Mouse (Mus musculus): ENCODE measurements around the gene Zfp839. TPM values are rescaled to one million over a fixed set of nuclear protein-coding genes. Genes with fewer than 3 reads are reported as not detected.

The Zfp839 gene
- total RNA-seq, 1 experiment, result 5.4 TPM

DNA sequence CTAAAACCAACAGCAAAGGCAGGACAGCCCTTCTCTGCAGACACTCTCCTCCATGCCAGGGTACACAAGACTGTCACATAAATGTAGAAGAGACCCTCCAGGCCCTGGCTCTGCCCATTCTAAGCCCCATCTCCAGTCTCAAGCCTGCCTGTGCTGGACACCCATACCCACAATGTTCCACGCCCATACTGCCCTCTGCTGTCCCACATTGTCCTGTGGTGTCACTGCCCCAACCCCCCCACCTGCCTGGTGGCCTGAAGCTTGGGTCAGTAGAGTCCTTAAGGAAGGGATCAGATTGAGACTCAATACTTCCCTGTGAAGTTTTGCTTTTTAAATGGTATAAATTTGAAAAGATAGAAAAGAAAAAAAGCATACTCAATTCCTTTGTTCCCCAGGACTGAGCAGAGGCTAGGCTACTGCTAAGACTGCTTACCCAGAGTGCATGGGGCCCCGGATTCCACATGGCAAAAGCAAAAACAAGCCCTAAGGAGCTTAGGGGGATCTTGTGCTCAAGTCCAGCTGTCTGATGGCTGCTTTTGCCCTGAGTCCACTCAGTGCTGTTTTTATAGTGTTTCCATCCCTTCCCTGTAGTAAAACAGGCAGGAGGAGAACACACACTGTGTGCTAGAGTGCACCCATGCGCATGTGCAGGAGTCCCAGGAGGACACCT, 43.6 kb upstream of the Zfp839 start:
- Histone ChIP-seq H3K9ac (ENCODE audit: insufficient read depth, low read depth, low read length, poor library complexity, severe bottlenecking) (no peak overlapping the region), H3K9me3 (ENCODE audit: control insufficient read depth, insufficient read depth, low read depth, low read length) (no peaks in the 10 kb centered on the region), H3K4me3 (ENCODE audit: insufficient read depth in 1 of 2, low read depth in 1 of 2, low read length in 2 of 2, poor library complexity in 1 of 2, severe bottlenecking in 1 of 2) (no peak overlapping the region), H3K27ac (ENCODE audit: insufficient read depth, low read depth, low read length, poor library complexity, severe bottlenecking) (no peak overlapping the region), H3K4me1 (ENCODE audit: control insufficient read depth in 2 of 2, insufficient read depth in 2 of 2, low read length in 2 of 2, poor library complexity in 1 of 2) (peaks cover 10 to 22% of the 10 kb centered on the region in 2 experiments; a peak in 3 of 4 replicates), H3K36me3 (ENCODE audit: control insufficient read depth, insufficient read depth, low read length, poor library complexity, severe bottlenecking) (peaks cover 29% of the 10 kb centered on the region; the same call in 1 of the 2 replicates)
- in situ Hi-C loops (cut with MboI; ENCODE audit: low sequenced_read_pairs in 2 of 2, unreplicated experiment in 2 of 2), result no loop called here
- DNase-seq (ENCODE audit: low read depth, low spot score), result no peak
- TF ChIP-seq CHD2 (IDR thresholded peaks at IDR 0.05; ENCODE audit: low read depth, low read length) (no peak), ZC3H11A (IDR thresholded peaks at IDR 0.05; ENCODE audit: borderline replicate concordance, low read depth, low read length) (no peak), HCFC1 (IDR thresholded peaks at IDR 0.05; ENCODE audit: borderline replicate concordance, insufficient read depth, low read length) (no peak), ZNF384 (IDR thresholded peaks at IDR 0.05; ENCODE audit: low read depth, low read length) (no peak), MAFK (IDR thresholded peaks at IDR 0.05; ENCODE audit: insufficient read depth, low read depth, low read length) (no peak)

DNA sequence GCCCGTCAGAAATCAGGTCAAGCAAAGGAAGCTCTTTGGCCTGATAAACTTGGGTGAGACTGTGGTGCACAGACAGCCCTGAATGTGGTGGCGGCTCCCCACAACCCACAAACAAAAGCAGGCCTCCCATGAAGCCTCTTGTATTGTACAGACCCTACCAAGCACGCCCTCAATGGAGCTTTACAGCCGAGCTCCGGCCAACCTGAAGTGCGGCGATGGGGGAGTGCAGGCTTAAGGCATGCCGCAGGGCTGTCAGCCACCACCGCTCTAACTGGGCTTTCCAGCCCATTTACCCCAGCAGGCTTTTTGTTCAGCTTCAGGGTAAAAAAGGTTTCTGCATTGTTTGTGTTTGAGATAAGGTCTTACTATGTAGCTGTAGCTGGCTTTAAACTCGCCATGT, 41.6 kb upstream of the Zfp839 start:
- Histone ChIP-seq H3K9ac (ENCODE audit: insufficient read depth, low read depth, low read length, poor library complexity, severe bottlenecking) (no peak overlapping the region), H3K27ac (ENCODE audit: insufficient read depth, low read depth, low read length, poor library complexity, severe bottlenecking) (no peak overlapping the region), H3K9me3 (ENCODE audit: control insufficient read depth, insufficient read depth, low read depth, low read length) (no peaks in the 10 kb centered on the region), H3K36me3 (ENCODE audit: control insufficient read depth, insufficient read depth, low read length, poor library complexity, severe bottlenecking) (peaks cover 39% of the 10 kb centered on the region; the same call in 1 of the 2 replicates), H3K4me1 (ENCODE audit: control insufficient read depth in 2 of 2, insufficient read depth in 2 of 2, low read length in 2 of 2, poor library complexity in 1 of 2) (peaks cover 7 to 11% of the 10 kb centered on the region in 2 experiments; a peak in 2 of 4 replicates), H3K4me3 (ENCODE audit: insufficient read depth in 1 of 2, low read depth in 1 of 2, low read length in 2 of 2, poor library complexity in 1 of 2, severe bottlenecking in 1 of 2) (no peak overlapping the region)
- no peak for DNase-seq (ENCODE audit: low read depth, low spot score)
- in situ Hi-C loops (cut with MboI; ENCODE audit: low sequenced_read_pairs in 2 of 2, unreplicated experiment in 2 of 2), result no loop called here
- TF ChIP-seq ZC3H11A (IDR thresholded peaks at IDR 0.05; ENCODE audit: borderline replicate concordance, low read depth, low read length) (no peak), HCFC1 (IDR thresholded peaks at IDR 0.05; ENCODE audit: borderline replicate concordance, insufficient read depth, low read length) (no peak), CHD2 (IDR thresholded peaks at IDR 0.05; ENCODE audit: low read depth, low read length) (no peak), ZNF384 (IDR thresholded peaks at IDR 0.05; ENCODE audit: low read depth, low read length) (no peak), MAFK (IDR thresholded peaks at IDR 0.05; ENCODE audit: insufficient read depth, low read depth, low read length) (no peak)

DNA sequence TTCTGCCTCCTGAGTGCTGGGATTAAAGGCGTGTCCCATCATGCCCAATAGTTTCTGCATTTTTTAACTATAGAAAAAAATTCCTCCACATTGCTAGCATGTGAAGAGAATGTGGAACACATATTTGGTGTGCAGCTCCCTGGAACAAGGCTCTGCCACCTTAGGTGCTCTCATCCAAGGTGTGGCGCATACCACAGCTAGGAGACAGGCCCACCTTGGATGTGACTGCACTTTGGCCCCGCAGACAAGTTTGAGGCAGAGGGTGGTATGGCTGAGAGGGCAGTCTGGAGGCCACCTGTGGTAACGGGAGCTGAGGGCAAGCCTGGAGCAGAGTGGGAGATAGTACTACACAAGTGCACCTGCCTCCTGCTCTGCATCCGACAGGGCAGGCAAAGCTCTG, 41.2 kb upstream of the Zfp839 start:
- H3K4me3 ChIP-seq (ENCODE audit: insufficient read depth in 1 of 2, low read depth in 1 of 2, low read length in 2 of 2, poor library complexity in 1 of 2, severe bottlenecking in 1 of 2), result no peak overlapping the region
- H3K27ac ChIP-seq (ENCODE audit: insufficient read depth, low read depth, low read length, poor library complexity, severe bottlenecking), result no peak overlapping the region; the same call in 1 of the 2 replicates
- H3K36me3 ChIP-seq (ENCODE audit: control insufficient read depth, insufficient read depth, low read length, poor library complexity, severe bottlenecking), result peaks cover 40% of the 10 kb centered on the region; the same call in 1 of the 2 replicates
- in situ Hi-C loops (cut with MboI; ENCODE audit: low sequenced_read_pairs in 2 of 2, unreplicated experiment in 2 of 2), result no loop called here
- TF ChIP-seq HCFC1 (IDR thresholded peaks at IDR 0.05; ENCODE audit: borderline replicate concordance, insufficient read depth, low read length), result no peak
- TF ChIP-seq MAFK (IDR thresholded peaks at IDR 0.05; ENCODE audit: insufficient read depth, low read depth, low read length), result no peak
- no peak for TF ChIP-seq ZC3H11A (IDR thresholded peaks at IDR 0.05; ENCODE audit: borderline replicate concordance, low read depth, low read length)
- no peak for TF ChIP-seq CHD2 (IDR thresholded peaks at IDR 0.05; ENCODE audit: low read depth, low read length)
- TF ChIP-seq ZNF384 (IDR thresholded peaks at IDR 0.05; ENCODE audit: low read depth, low read length), result no peak
- no peak overlapping the region for H3K9ac ChIP-seq (ENCODE audit: insufficient read depth, low read depth, low read length, poor library complexity, severe bottlenecking)
- no peak for DNase-seq (ENCODE audit: low read depth, low spot score)
- no peaks in the 10 kb centered on the region for H3K9me3 ChIP-seq (ENCODE audit: control insufficient read depth, insufficient read depth, low read depth, low read length)
- H3K4me1 ChIP-seq (ENCODE audit: control insufficient read depth in 2 of 2, insufficient read depth in 2 of 2, low read length in 2 of 2, poor library complexity in 1 of 2), result peaks cover 5 to 11% of the 10 kb centered on the region in 2 experiments; a peak in 2 of 4 replicates

DNA sequence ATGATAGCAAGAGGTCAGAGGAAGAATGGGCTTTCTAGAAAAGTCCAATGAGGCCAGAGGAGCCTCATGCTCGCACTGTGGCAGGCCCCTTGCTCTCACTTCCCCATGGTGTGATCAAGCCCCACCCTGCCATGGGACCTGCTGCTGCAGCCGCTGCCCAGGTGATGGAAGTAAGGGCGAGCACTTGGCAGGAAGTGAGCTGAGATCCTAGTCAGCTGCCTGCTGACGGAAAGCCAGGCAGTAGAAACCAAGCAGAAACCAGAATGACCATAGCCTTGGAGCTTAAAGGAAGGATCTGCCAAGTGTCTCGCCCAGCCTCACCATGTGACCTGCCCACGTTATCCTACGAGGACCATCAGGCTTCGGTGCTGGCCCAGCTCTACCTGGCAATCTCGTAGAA, 36.9 kb upstream of the Zfp839 start:
- no peak for DNase-seq (ENCODE audit: low read depth, low spot score)
- TF ChIP-seq CHD2 (IDR thresholded peaks at IDR 0.05; ENCODE audit: low read depth, low read length) (no peak), ZNF384 (IDR thresholded peaks at IDR 0.05; ENCODE audit: low read depth, low read length) (no peak), MAFK (IDR thresholded peaks at IDR 0.05; ENCODE audit: insufficient read depth, low read depth, low read length) (no peak), ZC3H11A (IDR thresholded peaks at IDR 0.05; ENCODE audit: borderline replicate concordance, low read depth, low read length) (no peak), HCFC1 (IDR thresholded peaks at IDR 0.05; ENCODE audit: borderline replicate concordance, insufficient read depth, low read length) (no peak)
- in situ Hi-C loops (cut with MboI; ENCODE audit: low sequenced_read_pairs in 2 of 2, unreplicated experiment in 2 of 2), result no loop called here

More for the DNA sequence above, 36.9 kb upstream of the Zfp839 start:
- peaks cover 28% of the 10 kb centered on the region; the same call in 1 of the 2 replicates for H3K36me3 ChIP-seq (ENCODE audit: control insufficient read depth, insufficient read depth, low read length, poor library complexity, severe bottlenecking)
- H3K9ac ChIP-seq (ENCODE audit: insufficient read depth, low read depth, low read length, poor library complexity, severe bottlenecking), result no peak overlapping the region
- no peak overlapping the region for H3K27ac ChIP-seq (ENCODE audit: insufficient read depth, low read depth, low read length, poor library complexity, severe bottlenecking)
- no peak overlapping the region for H3K4me3 ChIP-seq (ENCODE audit: insufficient read depth in 1 of 2, low read depth in 1 of 2, low read length in 2 of 2, poor library complexity in 1 of 2, severe bottlenecking in 1 of 2)
- H3K9me3 ChIP-seq (ENCODE audit: control insufficient read depth, insufficient read depth, low read depth, low read length), result no peaks in the 10 kb centered on the region
- peaks cover 0 to 8% of the 10 kb centered on the region in 2 experiments; a peak in 1 of 4 replicates for H3K4me1 ChIP-seq (ENCODE audit: control insufficient read depth in 2 of 2, insufficient read depth in 2 of 2, low read length in 2 of 2, poor library complexity in 1 of 2)

All from ES-E14 (cell line).